18 mouse cellular contexts compared by ENCODE assay signal in the genomic region with DNA sequence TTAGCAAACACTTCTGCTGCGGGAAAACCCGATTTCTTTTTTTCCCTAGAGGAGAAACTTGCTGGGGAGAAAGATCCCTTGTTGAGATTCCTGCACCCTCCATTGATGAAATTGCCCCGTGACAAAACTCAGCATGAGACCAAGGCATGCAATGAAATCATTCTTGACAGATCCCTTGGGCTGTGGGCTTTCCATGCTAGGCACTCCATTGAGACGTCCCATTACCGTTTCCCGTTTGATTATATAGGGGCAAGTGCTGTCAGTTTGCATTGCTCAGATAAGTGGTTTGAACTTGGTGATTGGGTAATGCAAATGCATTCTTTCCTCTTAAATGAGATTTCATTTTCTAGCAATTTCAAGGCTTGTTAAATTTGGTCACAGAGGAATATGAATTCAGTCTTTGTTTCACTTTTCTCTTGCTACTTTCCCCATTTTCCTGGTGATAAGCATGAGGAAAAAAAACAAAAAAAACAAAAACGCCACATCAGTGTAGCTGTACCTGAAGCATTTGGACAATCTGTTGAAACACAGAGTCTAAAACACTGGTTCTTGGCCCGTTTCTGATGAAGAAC.
A peak's percentile ranks its signal among the peaks of the same experiment; 100 is the strongest.
DNase-seq lines count a peak whose midpoint lies in the region; ATAC-seq lines count a peak whose summit lies in the region.
"Had no signal": no experiment of that assay in that cellular context is flagged by ENCODE, and none has a peak within 500 bp of the region (broad histone marks: within the 10 kb centered on the region; RNA-seq: fewer than 3 reads in every experiment).

No protein-coding gene starts in this region.

- H3K4me3 ChIP-seq in hindbrain, embryonic 14.5 days (replicated peaks; ENCODE audit: low read length), result no peak overlapping the region
- no peak overlapping the region for H3K4me3 ChIP-seq in midbrain, embryonic 14.5 days (replicated peaks; ENCODE audit: low read depth, low read length)
- H3K4me3 ChIP-seq: forebrain, embryonic 10.5 days; limb, embryonic 15.5 days had no signal

- DNase-seq in embryo, embryonic 11 days, result peak; percentile 38
- DNase-seq in embryo, embryonic 9.5 days (ENCODE audit: extremely low spot score), result no peak
- DNase-seq in hindbrain, embryonic 14.5 days (ENCODE audit: low spot score), result peak; percentile 33
- peak; percentile 71 for DNase-seq in midbrain, embryonic 14.5 days
- DNase-seq in retina, postnatal 1 day, result peak; percentile 76
- DNase-seq in adrenal gland, postnatal 36 days, result no peak
- DNase-seq in B cell, adult 2 months, result no peak
- no peak for DNase-seq in urinary bladder, adult 18-20 months (ENCODE audit: low spot score in 2 of 2)
- DNase-seq: cerebellum, adult 11-12 months; lung, adult 18-20 months; thymus, adult 2 months had no signal

- no peak overlapping the region for H3K9ac ChIP-seq in hindbrain, embryonic 14.5 days
- H3K9ac ChIP-seq in midbrain, embryonic 14.5 days (replicated peaks; ENCODE audit: low read length), result no peak overlapping the region
- H3K9ac ChIP-seq: limb, embryonic 15.5 days had no signal

- H3K9me3 ChIP-seq in hindbrain, embryonic 14.5 days (ENCODE audit: control insufficient read depth, low read length), result no peaks in the 10 kb centered on the region
- no peaks in the 10 kb centered on the region for H3K9me3 ChIP-seq in midbrain, embryonic 14.5 days (ENCODE audit: control insufficient read depth, low read length)
- H3K9me3 ChIP-seq: forebrain, embryonic 10.5 days; limb, embryonic 15.5 days had no signal

- H3K4me2 ChIP-seq in hindbrain, embryonic 14.5 days (replicated peaks), result peak overlapping the region; percentile 15; the same call in 1 of the 2 replicates
- H3K4me2 ChIP-seq in midbrain, embryonic 14.5 days (ENCODE audit: low read length), result peak overlapping the region; percentile 3; the same call in 1 of the 2 replicates
- H3K4me2 ChIP-seq: heart, embryonic 11.5 days; limb, embryonic 15.5 days had no signal

- H3K4me1 ChIP-seq in hindbrain, embryonic 14.5 days (replicated peaks; ENCODE audit: control insufficient read depth, insufficient read depth, low read length), result 0 out of 2 replicates have a peak, but pooled peaks cover 6% of the 10 kb centered on the region
- H3K4me1 ChIP-seq in midbrain, embryonic 14.5 days (ENCODE audit: control insufficient read depth, insufficient read depth, low read length), result 0 out of 2 replicates have a peak, but pooled peaks cover 5% of the 10 kb centered on the region
- H3K4me1 ChIP-seq: forebrain, embryonic 10.5 days; limb, embryonic 15.5 days had no signal

- no peaks in the 10 kb centered on the region for H3K36me3 ChIP-seq in hindbrain, embryonic 14.5 days (replicated peaks; ENCODE audit: control insufficient read depth, insufficient read depth)
- no peaks in the 10 kb centered on the region for H3K36me3 ChIP-seq in midbrain, embryonic 14.5 days (ENCODE audit: control insufficient read depth, insufficient read depth, low read length)
- H3K36me3 ChIP-seq: forebrain, embryonic 10.5 days; limb, embryonic 15.5 days had no signal

- WGBS in hindbrain, embryonic 14.5 days, result 33% methylated on average over 8 of the region's 8 CpGs
- WGBS in midbrain, embryonic 14.5 days, result 25% methylated on average over 8 of the region's 8 CpGs

- H3K27ac ChIP-seq in hindbrain, embryonic 14.5 days, result peak overlapping the region; percentile 43; the same call in 1 of the 2 replicates
- no peak overlapping the region for H3K27ac ChIP-seq in midbrain, embryonic 14.5 days (replicated peaks; ENCODE audit: low read depth, low read length)
- H3K27ac ChIP-seq: forebrain, embryonic 10.5 days; kidney, postnatal 0 days; limb, embryonic 15.5 days; macrophage had no signal

- peak; percentile 78; the same call in 1 of the 2 replicates for ATAC-seq in hindbrain, embryonic 14.5 days (ENCODE audit: low FRiP score)
- peak; percentile 87 for ATAC-seq in midbrain, embryonic 14.5 days (ENCODE audit: low FRiP score, low TSS enrichment)
- ATAC-seq: intestine, postnatal 0 days; Patski had no signal

- no peaks in the 10 kb centered on the region for H3K27me3 ChIP-seq in hindbrain, embryonic 14.5 days (ENCODE audit: control insufficient read depth, insufficient read depth, low read length)
- no peaks in the 10 kb centered on the region for H3K27me3 ChIP-seq in midbrain, embryonic 14.5 days (ENCODE audit: control insufficient read depth, insufficient read depth, low read length)
- H3K27me3 ChIP-seq: limb, embryonic 15.5 days; Patski had no signal

Comparison
In these comparisons a context has a peak if more than half of its experiments do, and no peak if none do; other contexts are left out.
1. DNase-seq: peak in embryo, embryonic 11 days (single experiment), hindbrain, embryonic 14.5 days (single experiment), midbrain, embryonic 14.5 days (single experiment) and retina, postnatal 1 day (single experiment); none in embryo, embryonic 9.5 days (single experiment), adrenal gland, postnatal 36 days (0 of 2), B cell, adult 2 months (0 of 2) and urinary bladder, adult 18-20 months (0 of 2).